Mouse (Mus musculus) G1E-ER4 (cell line): ENCODE results near the gene Pnpla3. TPM values are rescaled to one million over a fixed set of nuclear protein-coding genes. Genes with fewer than 3 reads are reported as not detected.

Experiments used
- GATA1 ChIP-seq: IDR thresholded peaks from one replicate; pipeline ENCODE4 v1.8.0; 2012; ENCODE audit warnings: low read length, inconsistent platforms
- polyA plus RNA-seq: library from polyadenylated mRNA; stranded (reverse); fragments of >175 nt; gene quantifications from 2 replicates; pipeline ENCODE4 v1.2.3, GENCODE M21; 2012

Gene Pnpla3
- polyA plus RNA-seq, 1 experiment, result not detected

DNA sequence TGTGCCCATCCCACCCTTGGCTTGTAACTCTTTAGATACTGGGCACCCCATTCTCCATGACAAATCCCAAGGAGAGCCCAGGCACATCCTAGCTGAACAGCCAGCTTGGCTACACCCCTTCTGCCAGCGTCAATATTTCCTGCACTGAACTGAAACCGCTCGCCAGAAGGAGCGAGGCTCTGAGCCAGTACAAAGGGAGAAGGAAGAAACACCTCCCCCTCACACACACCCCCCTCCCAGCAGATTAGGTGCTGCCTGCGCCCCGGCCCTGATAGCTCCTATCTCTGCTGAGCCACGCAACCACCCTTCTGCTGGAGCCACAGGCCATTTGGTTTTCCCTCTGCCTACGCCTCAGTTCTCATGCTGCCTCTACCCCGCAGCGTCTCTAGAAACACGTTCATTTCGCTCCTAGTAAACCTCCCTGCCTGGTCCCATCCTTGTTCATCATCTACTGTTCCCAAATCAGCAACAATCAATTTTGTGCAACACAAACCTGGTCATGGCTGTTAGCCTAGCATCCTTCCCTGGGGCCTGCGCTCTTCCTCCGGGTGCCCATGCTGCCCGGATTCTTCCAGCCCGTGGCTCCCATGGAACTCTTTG lies 63.6 kb downstream of the Pnpla3 start:
- no peak for TF ChIP-seq GATA1

DNA sequence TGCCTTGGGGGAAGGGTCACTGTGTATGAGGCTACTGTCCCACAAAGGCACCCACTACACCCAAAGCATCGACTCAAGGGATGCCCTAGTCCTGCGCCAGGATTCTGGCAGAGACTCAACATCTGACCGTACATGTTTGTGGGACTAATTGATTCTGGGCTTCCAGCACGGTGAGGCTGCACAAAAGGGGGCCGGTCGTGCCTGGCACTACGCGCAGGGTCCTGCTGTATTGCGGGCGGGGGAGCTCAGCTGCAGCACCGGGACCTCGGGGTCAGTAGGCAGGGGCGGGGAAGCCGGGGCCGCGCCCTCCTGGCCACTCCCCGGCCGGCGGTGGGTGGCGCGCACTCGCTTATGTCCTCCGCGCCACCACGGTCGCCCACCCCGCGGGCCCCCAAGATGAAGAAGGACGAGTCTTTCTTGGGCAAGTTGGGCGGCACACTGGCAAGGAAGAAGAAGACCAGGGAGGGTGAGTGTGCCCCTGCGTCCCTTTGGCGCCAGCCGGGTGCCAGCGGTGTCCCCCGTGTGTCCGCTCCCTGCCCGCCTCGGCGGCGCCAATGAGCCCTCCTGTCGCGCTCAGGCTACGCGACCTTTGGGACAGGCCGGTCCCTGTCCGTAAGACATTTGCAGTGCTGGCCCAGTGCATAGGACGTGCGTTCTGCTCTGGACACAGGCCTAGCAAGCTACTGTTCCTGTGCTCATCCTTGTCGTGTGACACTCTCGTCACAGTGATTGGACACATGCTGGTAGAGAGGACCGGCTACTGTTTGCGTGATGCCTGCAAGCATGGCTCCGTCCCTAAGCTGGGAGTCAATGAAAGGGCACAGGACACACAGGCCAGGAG lies 64.3 kb downstream of the Pnpla3 start, which contains the start of gene Parvb:
Parvb (plus strand) TSS at position 323 of the 841 bp plus-strand sequence.
- no peak for TF ChIP-seq GATA1

GRCm38 (mm10) chr15:84232609-84233008 lies 65.0 kb downstream of the Pnpla3 start:
- TF ChIP-seq GATA1, result no peak

DNA sequence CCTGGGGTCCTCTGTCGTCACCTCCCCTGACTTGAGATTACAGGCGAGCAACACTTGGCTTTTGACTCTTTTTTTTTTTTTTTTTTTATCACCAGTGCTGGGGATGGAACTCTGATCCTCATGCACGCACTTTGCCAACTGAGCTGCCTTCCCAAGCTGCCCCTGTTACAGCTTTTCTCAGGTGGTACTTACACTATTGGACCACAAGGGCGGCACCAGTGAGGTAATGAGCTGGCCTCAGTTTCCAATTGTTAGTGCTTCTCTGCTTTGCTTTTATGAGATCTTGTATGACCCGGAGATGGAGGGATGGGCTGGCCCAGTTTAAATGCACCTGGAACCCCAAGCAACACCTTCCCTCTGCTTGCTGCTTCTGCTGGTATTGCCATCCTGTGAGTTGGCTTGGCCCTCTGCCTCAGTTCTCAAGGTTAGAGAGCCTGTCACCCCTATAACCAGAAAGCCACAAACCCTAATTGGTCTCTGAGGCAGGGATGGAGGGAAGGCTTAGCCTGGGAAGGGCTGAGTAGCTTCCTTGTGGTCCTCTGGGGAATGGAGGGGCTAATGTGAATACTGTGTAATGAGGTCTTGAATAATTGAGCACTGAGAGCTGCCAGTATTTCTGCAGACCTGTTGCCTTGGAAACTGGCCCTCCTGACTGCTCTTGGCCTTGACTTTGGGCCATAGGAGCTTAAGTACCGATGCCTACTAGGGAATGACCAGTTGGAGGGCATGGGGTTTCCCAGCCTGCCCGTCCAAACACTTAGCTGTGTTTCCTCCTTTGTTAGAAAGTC lies 67.4 kb downstream of the Pnpla3 start:
- TF ChIP-seq GATA1, result no peak

- TF ChIP-seq GATA1, result no peak
Observed at GRCm38 (mm10) chr15:84235646-84236045, 68.0 kb downstream of the Pnpla3 start.

Other genes starting within 250 kb of the Pnpla3 start
- gene Efcab6, start 102.5 kb upstream of the Pnpla3 start, polyA plus RNA-seq, result not detected in 2 replicates
- not detected in 2 replicates for gene Sult4a1, start 62.1 kb upstream of the Pnpla3 start, polyA plus RNA-seq
- gene Pnpla5, start 44.7 kb upstream of the Pnpla3 start, polyA plus RNA-seq, result not detected in 2 replicates
- 53.5 and 60.1 TPM in 2 replicates for gene Samm50, start 24.4 kb downstream of the Pnpla3 start, polyA plus RNA-seq
- 0.02 TPM in 1 of 2 replicates, not detected in the other for gene Parvb, start 64.2 kb downstream of the Pnpla3 start, polyA plus RNA-seq
- gene Parvg, start 156.2 kb downstream of the Pnpla3 start, polyA plus RNA-seq, result not detected in 2 replicates